Mouse (Mus musculus) forebrain, embryonic 15.5 days (tissue): ENCODE results near the gene Prss12. TPM values are rescaled to one million over a fixed set of nuclear protein-coding genes. Genes with fewer than 3 reads are reported as not detected.
"Not testable (repeated sequence)": the region's sequence is repeated elsewhere in the genome, so short reads cannot be mapped to it uniquely, and the experiment has no call there.

Experiments
- ATAC-seq: fragments of 200-750 bp; cut with Nextera tagmentation; replicated peaks from 2 replicates; pipeline ENCODE4 v1.8.0; 2017; ENCODE audit warnings: mild to moderate bottlenecking, moderate TSS enrichment, moderate library complexity
- H3K27ac ChIP-seq: fragments of 300-500 bp; sonication (generic); replicated peaks from 2 replicates; pipeline ENCODE4 v1.5.1; 2015; ENCODE audit warnings: mild to moderate bottlenecking, inconsistent platforms
- H3K27me3 ChIP-seq: fragments of 300-500 bp; sonication (generic); 2 replicates; pipeline ENCODE4 v1.6.1; 2015; ENCODE audit warnings: inconsistent platforms
- H3K36me3 ChIP-seq: fragments of 300-500 bp; sonication (generic); 2 replicates; pipeline ENCODE4 v1.6.1; 2015; ENCODE audit warnings: mild to moderate bottlenecking, inconsistent platforms
- H3K4me1 ChIP-seq: fragments of 300-500 bp; sonication (generic); 2 replicates; pipeline ENCODE4 v1.6.1; 2015; ENCODE audit warnings: inconsistent platforms
- H3K4me2 ChIP-seq: fragments of 300-500 bp; sonication (generic); replicated peaks from 2 replicates; pipeline ENCODE4 v1.6.1; 2015; ENCODE audit warnings: mild to moderate bottlenecking, inconsistent platforms
- H3K4me3 ChIP-seq: fragments of 300-500 bp; sonication (generic); 2 replicates; pipeline ENCODE4 v1.5.1; 2015; ENCODE audit warnings: mild to moderate bottlenecking, inconsistent platforms
- H3K9ac ChIP-seq: fragments of 300-500 bp; sonication (generic); replicated peaks from 2 replicates; pipeline ENCODE4 v1.6.1; 2015; ENCODE audit warnings: mild to moderate bottlenecking, inconsistent platforms
- H3K9me3 ChIP-seq: fragments of 300-500 bp; sonication (generic); 2 replicates; pipeline ENCODE4 v1.6.1; 2016; ENCODE audit warnings: inconsistent platforms
- WGBS: fragments of 180-500 bp; shearing (Covaris S2); methylation state at CpG from one replicate; pipeline ENCODE4 v1.1.7; 2015; ENCODE audit warnings: mixed read lengths; 5-methylcytosine and 5-hydroxymethylcytosine counted together
- polyA plus RNA-seq: library from polyadenylated mRNA; unstranded; fragments of >200 nt; fragmentation: Nextera tagmentation; extraction: Ambion mirVana; gene quantifications from 2 replicates; pipeline ENCODE4 v1.2.1, GENCODE M21; 2015

Gene Prss12
- polyA plus RNA-seq, 1 experiment from 2014 or later = 5.4 TPM

DNA sequence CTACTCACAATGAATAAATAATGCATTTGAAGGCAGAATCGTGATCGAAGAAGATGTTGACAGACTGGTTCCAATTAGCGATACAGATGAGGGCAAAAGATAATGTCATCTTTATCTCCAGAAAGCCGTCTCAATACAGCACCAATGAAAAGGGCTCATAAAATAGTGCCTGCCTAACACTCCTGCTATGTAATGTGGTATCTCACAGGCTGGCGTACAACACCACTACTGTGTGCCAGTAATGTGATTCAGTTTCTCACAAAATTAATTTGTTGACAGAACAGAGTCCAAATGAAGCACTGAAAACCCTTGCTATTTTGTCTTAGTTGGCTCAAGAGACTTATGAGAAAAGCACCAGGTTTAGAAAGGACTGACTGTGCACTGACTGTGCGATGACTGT, 48.4 kb downstream of the Prss12 start:
- no peaks in the 10 kb centered on the region for H3K9me3 ChIP-seq
- H3K27me3 ChIP-seq = no peaks in the 10 kb centered on the region
- no peak overlapping the region for H3K27ac ChIP-seq
- H3K4me3 ChIP-seq = no peak overlapping the region
- H3K4me2 ChIP-seq = no peak overlapping the region
- no peaks in the 10 kb centered on the region for H3K36me3 ChIP-seq
- H3K4me1 ChIP-seq = no peaks in the 10 kb centered on the region
- peak; percentile 46; the same call in 1 of the 2 replicates for ATAC-seq
- 75% methylated on average over 6 of the region's 6 CpGs for WGBS
- no peak overlapping the region for H3K9ac ChIP-seq

- no peaks in the 10 kb centered on the region for H3K27me3 ChIP-seq
- no peaks in the 10 kb centered on the region for H3K36me3 ChIP-seq
- H3K4me1 ChIP-seq = no peaks in the 10 kb centered on the region
- no peak overlapping the region for H3K27ac ChIP-seq
- H3K9ac ChIP-seq = no peak overlapping the region
- H3K4me2 ChIP-seq = no peak overlapping the region
- 77% methylated on average over 5 of the region's 5 CpGs for WGBS
- no peak for ATAC-seq
- H3K9me3 ChIP-seq = no peaks in the 10 kb centered on the region
- no peak overlapping the region for H3K4me3 ChIP-seq
Measured at GRCm38 (mm10) chr3:123498787-123499186, 52.1 kb downstream of the Prss12 start.

GRCm38 (mm10) chr3:123501798-123502197, 55.1 kb downstream of the Prss12 start:
- H3K4me2 ChIP-seq, H3K4me3 ChIP-seq, H3K27ac ChIP-seq, H3K9ac ChIP-seq, H3K9me3 ChIP-seq, ATAC-seq, H3K27me3 ChIP-seq: not testable (repeated sequence)
- Histone ChIP-seq H3K36me3 (0 out of 2 replicates have a peak, but pooled peaks cover 10% of the 10 kb centered on the region), H3K4me1 (peaks cover 13% of the 10 kb centered on the region)
- WGBS = 87% methylated on average over 2 of the region's 2 CpGs

DNA sequence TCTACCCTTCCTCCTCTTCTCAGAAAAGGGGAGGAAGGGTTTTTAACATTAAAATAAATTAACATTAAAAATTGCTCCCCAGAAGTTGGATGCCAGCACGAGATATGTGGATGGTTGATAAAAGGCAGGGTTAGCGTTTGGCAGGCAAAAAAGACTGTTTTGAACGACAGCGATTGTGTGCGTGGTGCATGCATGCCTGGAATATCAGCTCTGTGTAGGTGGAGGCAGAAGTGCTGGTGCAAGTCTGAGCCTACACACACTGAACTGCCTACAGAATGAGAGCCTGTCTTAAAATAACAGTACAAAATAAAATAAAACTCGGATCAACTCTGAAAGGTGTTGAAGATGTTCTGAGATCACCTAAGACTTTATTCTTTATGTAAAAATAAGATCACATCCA, 57.2 kb downstream of the Prss12 start:
- Histone ChIP-seq H3K4me3 (no peak overlapping the region), H3K27ac (no peak overlapping the region), H3K36me3 (0 out of 2 replicates have a peak, but pooled peaks cover 13% of the 10 kb centered on the region), H3K27me3 (no peaks in the 10 kb centered on the region), H3K4me2 (no peak overlapping the region), H3K9ac (no peak overlapping the region), H3K4me1 (peaks cover 21% of the 10 kb centered on the region), H3K9me3 (no peaks in the 10 kb centered on the region)
- no peak for ATAC-seq
- WGBS = 82% methylated on average over 6 of the region's 6 CpGs

GRCm38 (mm10) chr3:123504783-123505182, 58.1 kb downstream of the Prss12 start:
- H3K36me3 ChIP-seq = 0 out of 2 replicates have a peak, but pooled peaks cover 13% of the 10 kb centered on the region
- no peak for ATAC-seq
- no peak overlapping the region for H3K4me3 ChIP-seq
- H3K4me1 ChIP-seq = peaks cover 21% of the 10 kb centered on the region
- H3K27ac ChIP-seq = no peak overlapping the region
- no peak overlapping the region for H3K9ac ChIP-seq
- no peaks in the 10 kb centered on the region for H3K9me3 ChIP-seq
- WGBS = 92% methylated on average over 7 of the region's 7 CpGs
- H3K27me3 ChIP-seq = no peaks in the 10 kb centered on the region
- no peak overlapping the region for H3K4me2 ChIP-seq

DNA sequence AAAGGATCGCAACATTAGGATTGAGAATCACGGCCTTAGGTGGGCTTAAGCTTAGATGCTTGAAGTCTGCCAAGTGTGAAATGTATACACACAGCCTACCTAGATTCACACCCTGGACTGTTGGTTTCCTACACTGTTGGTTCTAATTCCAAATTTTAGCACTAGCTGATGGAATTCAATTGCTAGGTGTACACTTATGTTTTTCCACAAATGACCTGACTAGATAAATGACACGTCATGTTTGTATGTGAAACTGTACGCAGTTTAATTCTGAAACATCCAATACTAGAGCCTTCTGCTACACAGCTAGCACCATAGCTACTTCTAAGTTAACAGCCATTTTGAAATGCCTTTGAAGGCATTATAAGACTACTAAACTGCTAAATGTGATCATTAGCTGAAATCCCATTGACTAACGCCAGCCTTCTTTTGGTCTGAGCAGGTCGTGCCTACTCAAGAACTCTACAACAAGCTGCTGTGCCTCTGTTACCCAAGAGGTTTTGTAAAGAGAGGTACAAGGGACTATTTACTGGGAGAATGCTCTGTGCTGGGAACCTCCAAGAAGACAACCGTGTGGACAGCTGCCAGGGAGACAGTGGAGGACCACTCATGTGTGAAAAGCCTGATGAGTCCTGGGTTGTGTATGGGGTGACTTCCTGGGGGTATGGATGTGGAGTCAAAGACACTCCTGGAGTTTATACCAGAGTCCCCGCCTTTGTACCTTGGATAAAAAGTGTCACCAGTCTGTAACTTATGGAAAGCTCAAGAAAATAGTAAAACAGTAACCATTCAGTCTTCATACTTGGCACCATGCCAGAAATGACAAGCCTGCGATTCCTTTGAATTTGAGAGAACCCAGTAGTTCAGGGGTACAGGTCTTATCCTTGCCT, 59.3 kb downstream of the Prss12 start:
- Histone ChIP-seq H3K9me3 (no peaks in the 10 kb centered on the region), H3K36me3 (0 out of 2 replicates have a peak, but pooled peaks cover 13% of the 10 kb centered on the region), H3K4me1 (peaks cover 21% of the 10 kb centered on the region), H3K4me3 (0 out of 2 replicates have a peak overlapping the region, but pooled peaks have one; percentile 87), H3K4me2 (peak overlapping the region; percentile 74), H3K9ac (no peak overlapping the region), H3K27me3 (no peaks in the 10 kb centered on the region), H3K27ac (no peak overlapping the region)
- ATAC-seq = no peak
- 51% methylated on average over 9 of the region's 9 CpGs for WGBS

GRCm38 (mm10) chr3:123506699-123507662, 60.3 kb downstream of the Prss12 start:
- peak overlapping the region; percentile 87 for H3K4me3 ChIP-seq
- H3K4me2 ChIP-seq = peak overlapping the region; percentile 74
- ATAC-seq = no peak
- H3K9ac ChIP-seq = peak overlapping the region; percentile 52
- 0 out of 2 replicates have a peak, but pooled peaks cover 13% of the 10 kb centered on the region for H3K36me3 ChIP-seq
- H3K4me1 ChIP-seq = peaks cover 21% of the 10 kb centered on the region
- H3K27ac ChIP-seq = 0 out of 2 replicates have a peak overlapping the region, but pooled peaks have one; percentile 5
- H3K9me3 ChIP-seq = no peaks in the 10 kb centered on the region
- H3K27me3 ChIP-seq = no peaks in the 10 kb centered on the region
- 7% methylated on average over 6 of the region's 6 CpGs for WGBS

DNA sequence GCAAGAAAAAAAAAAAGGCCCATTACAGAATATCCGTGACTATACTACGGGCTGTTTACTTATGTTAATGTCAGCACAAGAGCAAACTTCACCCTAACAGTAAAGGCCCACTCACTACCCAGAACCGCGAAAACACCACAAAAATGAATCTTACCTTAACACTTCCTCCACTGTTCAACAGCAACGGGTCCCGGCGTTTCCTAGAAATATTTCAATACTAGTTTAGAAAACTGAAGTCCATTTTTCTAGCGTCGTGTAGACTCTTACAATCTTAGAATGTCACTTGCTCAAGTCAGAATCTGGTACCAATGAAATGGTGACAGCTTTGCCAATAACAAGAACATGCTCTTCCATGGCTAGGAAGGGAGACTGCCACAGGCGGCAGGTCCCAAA, 60.9 kb downstream of the Prss12 start:
- Histone ChIP-seq H3K4me1 (peaks cover 21% of the 10 kb centered on the region), H3K4me2 (peak overlapping the region; percentile 74), H3K27me3 (no peaks in the 10 kb centered on the region), H3K9me3 (no peaks in the 10 kb centered on the region), H3K36me3 (0 out of 2 replicates have a peak, but pooled peaks cover 13% of the 10 kb centered on the region), H3K27ac (peak overlapping the region; percentile 73), H3K9ac (peak overlapping the region; percentile 52), H3K4me3 (peak overlapping the region; percentile 87)
- ATAC-seq = no peak; the same call in 1 of the 2 replicates
- WGBS = under 1% methylated on average over 10 of the region's 10 CpGs

GRCm38 (mm10) chr3:123508056-123508674, 61.5 kb downstream of the Prss12 start:
- WGBS = under 1% methylated on average over 53 of the region's 53 CpGs

GRCm38 (mm10) chr3:123508675-123509376, 62.1 kb downstream of the Prss12 start:
- peak overlapping the region; percentile 99 for H3K27ac ChIP-seq
- peak overlapping the region; percentile 87 for H3K4me3 ChIP-seq
- H3K9ac ChIP-seq = peak overlapping the region; percentile 98
- peaks cover 21% of the 10 kb centered on the region for H3K4me1 ChIP-seq
- ATAC-seq = peak; percentile 81
- no peaks in the 10 kb centered on the region for H3K27me3 ChIP-seq
- no peaks in the 10 kb centered on the region for H3K9me3 ChIP-seq
- H3K4me2 ChIP-seq = peak overlapping the region; percentile 74
- under 1% methylated on average over 36 of the region's 36 CpGs for WGBS
- 0 out of 2 replicates have a peak, but pooled peaks cover 13% of the 10 kb centered on the region for H3K36me3 ChIP-seq

More at GRCm38 (mm10) chr3:123508056-123508674, 61.5 kb downstream of the Prss12 start:
- peak overlapping the region; percentile 74 for H3K4me2 ChIP-seq
- peak overlapping the region; percentile 99 for H3K27ac ChIP-seq
- H3K36me3 ChIP-seq = 0 out of 2 replicates have a peak, but pooled peaks cover 13% of the 10 kb centered on the region
- peak; percentile 99 for ATAC-seq
- H3K27me3 ChIP-seq = no peaks in the 10 kb centered on the region
- H3K9me3 ChIP-seq = no peaks in the 10 kb centered on the region
- peak overlapping the region; percentile 87 for H3K4me3 ChIP-seq
- H3K4me1 ChIP-seq = peaks cover 21% of the 10 kb centered on the region
- peak overlapping the region; percentile 98 for H3K9ac ChIP-seq

DNA sequence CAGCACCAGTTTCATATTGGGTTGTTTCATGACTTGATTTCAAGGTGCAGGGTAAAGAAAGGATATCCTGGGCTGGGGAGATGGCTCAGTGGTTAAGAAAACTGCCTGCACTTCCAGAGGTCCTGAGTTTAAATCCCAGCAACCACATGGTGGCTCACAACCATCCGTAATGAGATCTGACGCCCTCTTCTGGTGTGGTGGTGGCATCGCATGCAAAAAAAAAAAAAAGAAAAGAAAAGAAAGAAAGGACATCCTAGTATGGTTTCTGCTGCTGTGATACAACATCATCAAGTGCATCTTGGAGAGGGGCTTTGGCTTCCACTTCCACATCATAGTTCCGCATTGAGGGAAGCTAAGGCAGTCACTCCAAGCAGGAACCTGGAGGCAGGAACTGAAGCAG, 65.1 kb downstream of the Prss12 start:
- H3K4me1 ChIP-seq = peaks cover 8% of the 10 kb centered on the region
- 73% methylated on average over 4 of the region's 4 CpGs for WGBS
- H3K36me3 ChIP-seq = 0 out of 2 replicates have a peak, but pooled peaks cover 3% of the 10 kb centered on the region
- no peak overlapping the region for H3K4me3 ChIP-seq
- no peaks in the 10 kb centered on the region for H3K9me3 ChIP-seq
- H3K4me2 ChIP-seq = no peak overlapping the region
- H3K27me3 ChIP-seq = no peaks in the 10 kb centered on the region
- H3K27ac ChIP-seq = no peak overlapping the region
- ATAC-seq = no peak
- no peak overlapping the region for H3K9ac ChIP-seq
